Mouse (Mus musculus): ENCODE measurements at regions not wholly inside any gene's neighbourhood (a gene's known extent, or its start where the extent isn't known, plus 50 kb on each side); places are given as distances from the start of the nearest gene placed in this dataset.
"Not testable (repeated sequence)": the region's sequence is repeated elsewhere in the genome, so short reads cannot be mapped to it uniquely, and the experiment has no call there.

DNA sequence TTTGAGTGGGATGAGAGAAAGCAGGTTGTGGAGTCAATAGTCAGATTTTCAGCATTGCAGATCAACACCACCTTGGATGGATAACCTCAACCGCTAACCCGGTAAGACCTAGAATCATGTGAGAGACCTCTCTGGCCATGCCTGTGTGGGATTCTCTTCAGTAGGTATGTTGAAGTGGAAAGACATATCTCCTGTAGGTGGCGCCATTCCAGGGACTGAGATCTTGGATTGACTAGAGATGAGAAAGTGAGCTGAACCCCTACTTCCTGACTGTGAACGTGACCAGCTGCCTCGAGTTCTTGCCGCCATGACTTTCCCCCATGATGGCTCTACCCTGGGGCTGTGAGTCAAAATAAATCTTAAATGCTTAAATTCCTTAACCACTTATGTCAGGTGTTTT lies 102.7 kb downstream of the Eva1a start:
- DNase-seq (ENCODE audit: inconsistent age in 2 of 2, low spot score in 1 of 2): no peak

DNA sequence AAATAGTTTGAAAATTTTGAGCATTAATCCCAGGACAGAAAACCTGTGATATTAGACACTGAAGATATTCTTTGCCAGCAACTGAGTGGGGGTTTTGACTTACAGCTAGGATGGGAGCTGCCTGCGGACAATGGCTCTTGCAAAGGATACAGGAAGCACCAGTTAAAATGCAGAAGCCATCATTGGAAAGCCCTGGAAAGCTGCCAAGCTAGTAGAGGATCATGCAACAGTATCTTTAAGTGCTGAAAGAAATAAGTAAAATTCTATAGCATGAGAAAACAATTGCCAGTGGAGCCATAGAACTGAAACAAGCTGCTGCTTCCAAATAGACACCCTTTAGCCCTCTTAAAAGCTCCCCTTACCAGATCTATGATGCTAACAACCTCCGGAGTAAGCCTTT lies 109.2 kb downstream of the Eva1a start:
- DNase-seq (ENCODE audit: inconsistent age in 2 of 2, low spot score in 1 of 2): no peak

DNA sequence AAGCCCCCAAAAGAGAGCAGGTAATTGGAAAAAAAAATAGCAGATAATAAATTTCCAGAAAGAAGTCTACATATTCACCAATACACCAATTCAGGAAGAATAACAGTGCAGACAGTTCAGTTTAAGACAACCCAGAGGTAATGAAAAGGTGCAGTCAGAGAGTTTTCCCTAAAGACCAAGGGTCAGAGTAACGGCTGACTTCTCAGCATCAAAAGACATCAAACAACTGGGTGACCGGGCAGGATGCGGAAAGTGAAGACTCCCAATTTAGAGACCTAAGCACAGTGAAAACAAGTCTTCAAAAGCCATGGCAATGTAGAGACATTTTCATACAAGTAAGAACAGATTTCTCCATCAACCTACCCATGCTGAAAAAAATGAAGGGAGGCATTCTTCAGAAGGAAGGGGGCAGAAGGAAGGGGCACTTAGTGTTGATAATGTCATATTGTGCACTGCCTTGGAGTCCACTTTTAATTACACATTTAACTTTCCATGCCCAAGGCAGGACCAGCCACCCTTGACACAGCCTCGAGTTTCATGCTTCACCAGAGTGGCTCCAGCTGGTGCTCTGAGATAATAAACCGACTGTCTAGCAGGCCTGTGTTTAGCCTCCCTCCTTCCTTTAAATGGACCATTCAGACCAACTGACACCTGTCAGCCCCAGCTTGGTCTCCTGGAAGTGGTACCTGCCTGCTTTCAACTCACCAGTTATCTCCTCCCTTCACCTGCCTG lies 129.7 kb downstream of the Eva1a start:
- DNase-seq (ENCODE audit: inconsistent age in 2 of 2, low spot score in 1 of 2): no peak

DNA sequence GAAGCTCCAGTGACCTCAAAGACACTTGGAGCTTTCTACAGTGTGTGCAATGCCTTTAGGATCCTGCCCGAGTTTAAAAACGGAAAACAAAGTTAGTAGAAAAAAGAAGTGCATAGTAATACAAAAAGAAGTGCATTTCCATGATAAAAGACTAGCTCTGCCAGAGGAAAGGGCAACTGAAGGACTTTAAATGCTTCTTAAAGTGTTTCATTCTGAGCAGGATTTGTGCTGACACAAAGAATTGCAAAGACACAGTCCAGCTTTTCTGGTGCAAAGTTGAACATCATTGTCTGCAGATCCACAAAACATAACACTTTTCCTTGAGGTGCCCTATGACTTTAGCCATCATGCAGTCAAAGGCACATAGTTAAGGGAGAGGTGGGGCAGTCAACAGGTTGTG lies 134.1 kb downstream of the Eva1a start:
- DNase-seq (ENCODE audit: inconsistent age in 2 of 2, low spot score in 1 of 2): no peak

DNA sequence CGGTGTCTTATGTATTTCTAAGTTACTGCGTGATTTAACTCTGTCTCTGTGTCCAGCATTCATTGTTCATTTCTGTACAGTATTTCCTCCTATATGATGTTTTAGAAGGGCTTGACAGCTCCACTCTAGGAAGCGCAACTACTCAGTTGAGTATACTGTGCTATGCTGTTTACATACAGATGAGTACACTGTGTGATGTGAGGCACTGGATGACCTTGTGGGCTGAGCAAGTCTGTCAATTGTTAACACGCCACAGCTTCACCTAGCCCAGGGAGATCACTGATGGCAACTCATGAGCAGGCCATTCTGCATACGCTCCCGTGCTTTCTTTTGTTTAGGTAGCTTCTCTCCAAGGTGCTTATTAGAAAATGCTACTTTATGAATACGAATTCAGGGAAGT lies 159.3 kb downstream of the Eva1a start:
- peak in 1 of 2 experiments; percentile 3 for DNase-seq (ENCODE audit: inconsistent age in 2 of 2, low spot score in 1 of 2)

DNA sequence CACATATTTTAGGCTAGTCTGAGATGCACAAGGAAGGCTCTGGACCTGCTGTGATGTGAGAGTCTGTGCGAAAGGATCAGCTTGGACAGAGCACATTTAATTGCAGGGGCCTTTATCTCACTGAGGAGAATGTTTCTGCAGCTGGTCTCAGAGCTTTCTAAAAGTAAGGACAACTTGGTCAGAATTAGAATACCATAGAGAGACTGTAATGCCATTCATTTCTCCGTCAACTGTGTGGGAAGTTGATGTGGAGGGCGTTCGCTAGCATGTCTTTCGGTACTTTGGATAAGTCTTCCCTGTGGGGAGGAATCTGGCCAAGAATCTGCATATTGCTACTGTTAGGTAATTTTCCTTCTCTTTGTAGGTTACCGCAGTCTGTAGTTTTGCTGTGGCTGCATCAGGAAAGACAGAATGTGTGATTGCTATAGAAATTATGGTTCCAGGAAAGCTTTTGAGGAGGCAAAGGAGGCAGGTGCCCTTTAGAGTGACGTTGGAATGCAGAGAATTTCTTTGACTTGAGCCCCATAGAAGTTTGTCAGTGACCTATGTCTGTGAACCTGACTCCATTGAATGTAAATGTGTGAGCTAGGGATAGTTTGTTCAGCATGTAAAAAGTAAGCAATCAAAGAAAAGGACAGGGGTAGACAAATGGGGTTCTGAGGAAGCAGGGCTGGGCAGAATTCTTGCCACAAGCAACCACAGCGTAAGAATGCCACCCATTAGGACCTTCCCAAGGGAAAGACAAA lies 164.2 kb downstream of the Eva1a start:
- DNase-seq (ENCODE audit: inconsistent age in 2 of 2, low spot score in 1 of 2): peak in 1 of 2 experiments; percentile 4

DNA sequence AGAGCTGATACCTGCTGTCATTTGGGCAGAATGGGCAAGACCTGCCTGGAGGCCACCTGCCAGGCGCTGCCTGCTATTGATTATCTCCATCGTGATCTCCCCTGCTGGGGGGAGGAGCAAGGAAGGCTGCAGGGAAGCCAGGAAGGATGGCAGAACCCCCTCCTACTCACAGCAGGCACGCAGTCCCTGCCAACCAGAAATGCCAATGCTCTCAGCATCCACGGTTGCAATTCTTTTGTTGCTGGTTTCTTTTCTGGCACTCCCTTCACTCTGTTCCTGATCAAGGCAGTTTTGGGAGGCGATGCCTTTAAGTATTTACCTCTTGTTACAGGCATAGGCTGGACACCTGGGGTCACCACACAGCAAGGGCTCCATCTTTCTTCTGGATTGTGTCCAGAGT lies 164.3 kb upstream of the Tacr1 start:
- peak in 1 of 2 experiments; percentile 9 for DNase-seq (ENCODE audit: inconsistent age in 2 of 2, low spot score in 1 of 2)

DNA sequence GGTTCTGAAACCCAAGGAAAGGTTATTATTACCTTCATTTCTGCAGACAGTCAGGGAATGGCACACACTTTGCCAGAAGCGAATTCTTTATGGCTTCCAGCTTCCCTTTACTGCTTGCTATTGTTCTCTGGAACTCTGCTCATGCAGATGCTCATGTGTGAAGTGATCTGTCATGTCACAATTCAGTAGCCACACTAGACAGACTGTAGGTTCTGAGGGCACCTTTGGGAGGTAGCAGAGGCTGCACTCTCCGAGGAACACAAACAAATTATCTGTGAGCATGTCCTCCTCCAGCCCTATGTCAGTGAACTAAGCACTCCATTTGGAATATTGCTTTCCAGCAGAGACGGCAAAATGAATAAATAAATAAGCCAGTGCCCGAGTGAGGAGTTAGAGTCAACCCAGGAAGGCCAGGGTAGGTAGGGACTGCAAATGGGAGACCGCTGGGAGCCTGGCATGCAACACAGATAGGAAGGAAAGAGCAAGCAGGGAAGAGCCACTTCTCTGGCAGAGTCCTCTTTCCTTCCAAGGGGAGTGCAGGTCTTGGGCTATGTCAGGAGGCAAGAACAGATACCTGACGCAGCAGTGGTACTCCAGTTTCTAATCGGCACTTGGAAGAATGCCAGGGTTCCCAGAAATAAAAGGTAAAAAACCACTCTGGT lies 161.4 kb upstream of the Tacr1 start:
- DNase-seq (ENCODE audit: inconsistent age in 2 of 2, low spot score in 1 of 2): no peak

DNA sequence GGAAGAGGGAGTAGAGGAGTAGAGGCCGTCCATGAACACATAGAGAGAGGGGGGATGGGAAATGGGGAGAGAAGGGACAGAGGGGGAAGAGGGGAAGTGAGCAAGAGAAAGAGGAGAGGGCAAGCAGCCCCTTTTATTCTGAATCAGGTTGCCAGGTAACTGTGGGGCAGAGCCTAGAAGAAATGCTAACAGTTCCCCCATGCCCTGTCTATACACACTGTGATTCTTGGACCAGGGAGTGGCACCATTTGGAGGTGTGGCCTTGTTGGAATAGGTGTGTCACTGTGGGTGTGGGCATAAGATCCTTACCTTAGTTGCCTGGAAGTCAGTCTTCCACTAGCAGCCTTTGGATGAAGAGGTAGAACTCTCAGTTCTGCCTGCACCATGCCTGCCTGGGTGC lies 154.5 kb upstream of the Tacr1 start:
- not testable (repeated sequence) for DNase-seq (ENCODE audit: inconsistent age in 2 of 2, low spot score in 1 of 2)

DNA sequence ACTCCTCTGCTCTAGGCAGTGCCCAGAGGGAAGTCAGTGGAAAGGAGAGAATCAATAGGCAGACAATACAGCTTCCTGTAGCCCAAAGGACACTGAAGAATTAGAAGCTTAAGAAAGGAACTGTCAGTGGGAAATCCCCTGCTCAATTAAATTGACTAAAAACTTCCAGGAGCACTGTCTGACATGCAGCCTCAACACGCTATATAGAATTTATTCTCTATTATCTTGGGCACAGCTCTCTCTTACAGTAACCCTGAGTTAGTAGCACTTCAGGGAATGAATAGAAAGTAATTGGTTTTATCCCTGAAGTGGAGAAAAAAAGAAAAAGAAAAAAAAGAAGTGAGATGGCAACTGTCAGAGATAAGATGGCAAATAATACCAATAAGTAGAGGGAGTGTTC lies 117.6 kb upstream of the Tacr1 start:
- no peak for DNase-seq (ENCODE audit: inconsistent age in 2 of 2, low spot score in 1 of 2)

DNA sequence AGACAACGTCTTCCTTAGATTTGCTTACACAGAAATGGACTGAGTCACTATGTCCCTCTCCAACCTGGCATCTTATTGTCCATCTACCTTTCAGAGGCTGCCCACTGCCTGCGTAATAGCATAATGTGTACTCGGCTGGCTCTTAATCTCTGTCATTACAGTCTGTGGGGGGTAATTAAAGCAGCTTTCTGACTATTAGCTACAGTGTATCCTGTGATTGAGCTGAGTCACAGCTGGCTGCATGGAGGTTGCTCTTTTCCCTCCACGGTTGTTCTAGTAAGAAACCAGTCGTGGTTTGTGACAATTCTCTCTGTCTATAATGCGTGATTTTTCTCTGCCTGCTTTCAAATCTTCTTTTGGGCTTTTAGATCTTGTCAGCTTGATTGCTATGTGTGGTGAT lies 116.9 kb upstream of the Tacr1 start:
- peak in 1 of 2 experiments; percentile 16 for DNase-seq (ENCODE audit: inconsistent age in 2 of 2, low spot score in 1 of 2)

DNA sequence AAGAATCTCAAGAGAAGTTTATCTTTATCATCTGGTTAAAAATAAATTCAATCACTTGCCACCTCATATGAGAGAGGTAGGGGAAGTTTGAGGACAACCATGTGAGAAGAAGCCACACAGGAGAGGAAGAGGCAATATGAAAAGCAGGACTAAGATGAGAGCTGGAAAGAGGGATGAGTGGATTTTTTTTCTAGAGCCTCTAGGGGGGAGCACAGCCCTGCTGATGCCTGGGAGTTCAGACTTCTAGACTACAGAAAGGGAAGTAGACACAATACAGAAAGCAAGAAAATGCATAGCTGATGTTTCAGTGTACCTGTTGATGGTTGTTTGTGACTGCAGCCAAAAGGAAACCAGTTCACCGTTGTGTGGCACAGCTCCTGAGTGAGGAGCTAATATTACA lies 108.6 kb upstream of the Tacr1 start:
- DNase-seq (ENCODE audit: inconsistent age in 2 of 2, low spot score in 1 of 2): peak in 1 of 2 experiments; percentile 22

DNA sequence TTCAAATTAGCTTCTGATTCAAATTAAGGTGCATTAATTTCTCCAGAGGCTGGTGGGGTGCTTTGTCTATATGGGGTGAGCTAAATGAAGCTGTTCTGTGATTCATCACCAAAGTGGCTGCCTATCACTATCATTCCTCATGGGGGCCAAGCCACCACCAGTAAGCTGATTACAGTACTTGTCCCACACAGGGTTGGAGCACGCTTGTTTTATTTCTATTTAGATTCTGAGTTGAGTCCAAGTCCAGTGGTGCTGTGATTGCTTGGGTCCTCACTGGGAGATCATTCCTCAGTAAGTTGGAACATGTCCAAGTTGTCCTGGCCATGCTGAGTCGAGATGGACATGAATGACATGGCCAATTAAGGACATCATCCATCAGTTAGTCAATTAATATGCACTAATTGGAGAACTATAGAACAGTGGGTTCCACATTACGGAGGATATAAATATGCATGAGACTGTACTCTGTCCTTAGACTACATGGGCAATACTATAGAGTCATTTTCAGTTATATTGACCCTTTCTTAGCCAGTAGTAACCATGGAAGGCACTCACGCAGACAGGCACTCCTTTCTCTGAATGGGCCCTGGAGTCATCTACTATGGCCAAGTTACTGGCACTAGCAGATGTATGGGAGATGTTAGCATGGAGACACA lies 105.3 kb upstream of the Tacr1 start:
- DNase-seq (ENCODE audit: inconsistent age in 2 of 2, low spot score in 1 of 2): no peak

DNA sequence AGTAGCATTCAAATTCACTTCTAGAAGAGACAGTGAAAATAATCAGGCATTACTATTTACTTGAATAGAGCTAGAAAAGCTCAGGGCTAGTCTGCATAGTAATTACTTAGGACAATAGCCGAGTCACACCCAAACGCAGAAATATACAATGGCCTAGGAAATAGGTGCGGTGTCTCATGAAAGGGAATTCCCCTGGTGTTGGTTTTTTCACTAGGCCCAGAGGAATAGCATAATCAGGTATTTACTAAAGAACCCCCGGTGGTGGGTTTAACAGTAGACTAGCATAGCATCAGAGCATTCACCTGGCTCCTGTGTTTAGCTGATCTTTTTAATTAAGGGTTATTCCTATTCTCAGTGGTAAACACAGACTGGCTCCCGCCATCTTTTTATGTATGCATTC lies 99.9 kb upstream of the Tacr1 start:
- not testable (repeated sequence) for DNase-seq (ENCODE audit: inconsistent age in 2 of 2, low spot score in 1 of 2)

DNA sequence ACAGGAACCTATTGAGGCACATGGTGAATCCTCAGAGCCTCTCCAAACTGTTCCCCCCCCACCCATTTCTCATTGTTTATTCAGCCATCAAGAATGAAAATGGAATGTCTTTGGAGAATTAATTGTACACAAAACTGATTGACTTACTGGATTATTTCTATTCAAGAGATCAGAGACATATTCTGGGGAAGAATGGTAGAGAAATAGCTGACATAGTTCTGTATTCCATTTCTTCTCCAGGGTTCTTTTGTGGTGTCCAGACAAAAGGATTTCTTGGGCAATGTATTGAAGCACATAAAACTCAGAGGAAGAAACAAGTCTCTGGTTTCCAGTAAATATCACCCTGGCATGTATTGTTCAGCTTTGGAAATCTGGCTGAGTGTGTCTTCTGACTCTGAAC lies 88.4 kb upstream of the Tacr1 start:
- peak in 1 of 2 experiments; percentile 16 for DNase-seq (ENCODE audit: inconsistent age in 2 of 2, low spot score in 1 of 2)

Measured in adrenal gland, adult (tissue).